Mouse (Mus musculus) right cerebral cortex, adult 18-20 months (tissue): ENCODE data around the gene Adamts20.
"Not testable (repeated sequence)": the region's sequence is repeated elsewhere in the genome, so short reads cannot be mapped to it uniquely, and the experiment has no call there.

Experiments used
- DNase-seq: peaks from one replicate; pipeline ENCODE4 v3.0.0; 2022; ENCODE audit warnings: mixed read lengths

Adamts20 gene

GRCm38 (mm10) chr15:94444043-94444436 lies 21.2 kb downstream of the Adamts20 start:
- DNase-seq, result no peak

DNA sequence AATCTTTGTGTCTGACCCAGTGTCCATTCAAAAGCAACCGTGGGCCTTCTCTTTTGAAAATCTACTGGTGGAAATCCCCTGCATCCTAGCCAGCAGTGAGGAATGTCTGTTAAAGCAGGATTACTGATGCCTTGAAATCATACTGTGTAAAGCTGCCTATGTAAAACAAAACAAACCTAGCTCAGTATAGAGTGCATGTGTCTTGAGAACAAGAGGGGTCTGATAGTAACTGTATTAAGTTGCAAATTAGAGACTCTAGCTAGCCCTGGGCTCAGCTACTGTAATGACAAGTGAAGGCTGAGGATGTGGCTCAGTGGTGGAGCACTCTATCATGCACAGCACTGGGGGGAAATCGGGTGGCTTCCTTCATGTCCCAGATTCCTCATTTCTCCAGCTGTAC lies 22.2 kb downstream of the Adamts20 start:
- no peak for DNase-seq

- no peak for DNase-seq
These were observed 29.7 kb downstream of the Adamts20 start for GRCm38 (mm10) chr15:94435532-94435931.

DNA sequence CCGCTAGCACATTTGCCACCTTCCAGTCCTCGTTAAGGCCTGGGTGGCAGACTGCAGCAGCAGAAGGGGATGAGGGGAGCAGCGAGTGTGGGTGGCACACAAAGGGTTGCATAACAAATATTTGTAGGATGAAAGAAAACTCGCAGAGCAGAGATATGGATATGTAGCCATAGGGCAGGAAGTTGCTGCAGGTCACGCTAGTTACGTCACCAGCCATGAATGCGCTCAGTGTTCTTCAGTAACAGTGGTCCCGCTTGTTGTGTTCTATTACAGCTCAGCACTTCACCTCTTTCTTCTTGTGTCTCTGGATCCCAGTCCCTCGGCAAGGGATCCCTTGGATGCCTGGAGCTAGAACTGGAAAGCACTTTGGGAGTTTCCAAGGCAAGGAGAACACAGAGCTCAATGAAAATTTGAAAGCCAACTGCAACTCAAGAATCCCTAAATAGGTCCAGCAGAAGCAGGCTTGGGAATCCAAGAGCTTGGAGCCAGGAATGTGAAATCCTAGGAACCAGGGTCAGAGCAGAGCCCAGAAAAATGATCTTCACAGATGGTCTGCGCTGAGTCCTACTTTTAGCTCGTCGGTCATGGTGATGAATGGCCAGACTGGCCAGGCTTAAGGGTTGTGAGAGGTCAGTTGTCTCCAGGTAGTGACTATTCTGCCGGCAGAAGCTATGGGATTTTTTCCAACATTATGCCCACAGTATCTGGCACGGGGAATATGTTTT lies 34.4 kb downstream of the Adamts20 start:
- peak; percentile 17 for DNase-seq

DNA sequence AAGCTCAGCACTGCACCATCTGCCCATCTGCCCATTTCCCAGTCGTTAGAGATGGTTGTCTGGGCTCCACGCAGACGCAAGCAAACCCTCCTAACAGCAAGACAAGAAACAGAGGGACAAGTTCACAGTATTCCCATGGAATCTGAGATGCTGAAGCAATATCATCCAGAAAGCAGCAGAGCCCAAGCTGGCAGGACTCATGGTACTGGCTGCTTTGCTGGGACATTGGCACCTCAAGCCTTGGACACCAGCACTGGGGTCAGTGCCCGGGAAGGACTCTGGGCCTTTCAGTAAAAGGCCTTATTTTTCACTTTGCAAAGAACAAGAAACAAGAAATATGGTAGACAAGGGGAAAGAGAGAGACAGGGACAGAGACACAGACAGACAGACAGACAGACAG lies 36.5 kb downstream of the Adamts20 start:
- no peak for DNase-seq

DNA sequence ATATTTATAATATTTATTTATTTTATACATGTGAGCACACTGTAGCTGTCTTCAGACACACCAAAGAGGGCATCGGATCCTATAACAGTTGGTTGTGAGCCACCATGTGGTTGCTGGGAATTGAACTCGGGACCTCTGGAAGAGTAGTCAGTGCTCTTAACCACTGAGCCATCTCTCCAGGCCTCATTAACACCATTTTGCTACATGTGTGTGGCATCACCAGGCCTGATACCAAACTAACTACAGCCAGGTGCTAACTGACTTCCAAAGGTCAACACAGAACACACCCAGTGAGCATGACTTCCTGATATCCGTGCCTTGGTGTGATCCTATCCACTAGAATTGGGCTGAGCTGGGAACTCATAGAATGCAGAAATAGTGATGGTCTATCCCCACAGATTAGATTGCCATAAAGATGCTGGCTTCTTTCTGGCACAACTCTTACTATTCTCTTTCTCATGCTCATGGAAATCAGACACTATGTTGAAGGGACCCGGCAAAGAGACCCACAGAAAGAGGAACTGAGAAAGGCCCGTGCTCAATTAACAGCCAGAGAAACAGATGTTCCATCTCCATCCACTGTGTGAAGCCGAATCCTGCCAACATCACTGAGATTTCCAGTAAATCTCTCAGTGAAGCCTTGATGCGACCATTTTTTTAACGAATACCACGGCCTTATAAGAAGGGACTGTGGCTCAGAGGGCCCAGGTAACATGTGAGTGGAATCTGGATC lies 37.6 kb downstream of the Adamts20 start:
- DNase-seq, result no peak

- DNase-seq, result no peak
These were observed 44.7 kb downstream of the Adamts20 start for GRCm38 (mm10) chr15:94420526-94420925.

GRCm38 (mm10) chr15:94419167-94419566 lies 46.1 kb downstream of the Adamts20 start:
- DNase-seq, result no peak

GRCm38 (mm10) chr15:94418427-94418826 lies 46.8 kb downstream of the Adamts20 start:
- no peak for DNase-seq

DNA sequence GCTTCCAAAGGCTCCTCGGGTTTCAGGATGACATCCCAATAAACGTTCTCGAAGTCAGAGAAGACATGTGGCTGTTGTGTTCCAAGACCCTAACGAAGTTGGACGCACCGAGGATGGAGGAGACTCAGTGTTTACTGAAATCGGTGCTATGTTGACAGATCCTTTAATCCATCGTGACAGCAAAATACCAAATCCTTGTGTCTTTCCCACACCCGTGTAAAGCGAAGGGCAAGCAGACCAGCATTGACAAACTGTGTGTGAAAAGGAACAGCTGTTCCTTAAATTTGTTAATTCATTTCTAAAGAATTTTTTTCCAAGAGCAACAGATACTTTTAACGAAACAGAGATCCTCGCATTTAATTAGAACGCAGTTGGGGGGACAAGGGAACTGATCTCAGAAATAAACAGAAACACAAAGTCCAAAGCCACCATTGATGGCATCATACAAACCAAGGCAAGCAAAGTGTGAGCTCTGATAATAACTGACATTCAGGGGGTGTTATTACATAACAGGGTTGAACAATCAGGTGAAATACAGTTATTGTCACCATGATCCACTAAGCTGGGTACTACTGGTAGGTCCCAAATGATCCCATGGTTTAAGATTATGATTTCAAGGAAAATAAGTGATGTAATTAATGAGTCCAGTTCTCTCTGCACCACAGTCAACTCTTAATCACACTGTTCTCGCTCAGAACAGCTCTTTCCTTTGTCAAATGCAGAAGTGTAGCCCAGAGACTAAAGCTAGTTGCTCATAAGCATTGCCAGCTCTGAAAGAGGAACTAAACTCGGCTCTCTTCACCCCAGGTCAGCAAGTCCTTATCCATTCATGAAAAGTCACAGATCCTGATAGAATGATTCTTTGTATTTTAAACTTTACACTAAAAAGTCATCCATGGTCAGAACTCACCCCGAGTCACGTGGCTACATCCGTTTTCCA lies 47.7 kb downstream of the Adamts20 start:
- no peak for DNase-seq

GRCm38 (mm10) chr15:94409832-94410231 lies 55.4 kb downstream of the Adamts20 start:
- peak; percentile 83 for DNase-seq

DNA sequence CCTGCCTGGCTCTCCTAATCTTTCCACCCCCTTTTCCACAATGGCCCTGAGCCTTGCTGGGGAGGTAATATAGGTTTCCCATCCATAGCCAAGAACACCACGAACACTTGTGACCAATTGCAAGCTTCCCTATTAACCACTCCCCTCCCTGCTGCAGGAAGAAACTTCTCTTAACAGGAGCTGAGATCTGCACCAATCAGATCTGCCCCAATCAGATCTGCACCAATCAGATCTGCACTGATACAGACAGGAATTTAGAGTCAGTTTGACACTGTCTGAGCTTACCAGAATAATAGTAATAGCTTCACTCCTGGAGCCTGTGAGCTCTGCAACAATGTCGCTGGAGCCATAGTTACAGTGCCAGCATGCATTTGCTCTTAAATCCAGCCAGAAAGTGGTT lies 58.9 kb downstream of the Adamts20 start:
- no peak for DNase-seq

DNA sequence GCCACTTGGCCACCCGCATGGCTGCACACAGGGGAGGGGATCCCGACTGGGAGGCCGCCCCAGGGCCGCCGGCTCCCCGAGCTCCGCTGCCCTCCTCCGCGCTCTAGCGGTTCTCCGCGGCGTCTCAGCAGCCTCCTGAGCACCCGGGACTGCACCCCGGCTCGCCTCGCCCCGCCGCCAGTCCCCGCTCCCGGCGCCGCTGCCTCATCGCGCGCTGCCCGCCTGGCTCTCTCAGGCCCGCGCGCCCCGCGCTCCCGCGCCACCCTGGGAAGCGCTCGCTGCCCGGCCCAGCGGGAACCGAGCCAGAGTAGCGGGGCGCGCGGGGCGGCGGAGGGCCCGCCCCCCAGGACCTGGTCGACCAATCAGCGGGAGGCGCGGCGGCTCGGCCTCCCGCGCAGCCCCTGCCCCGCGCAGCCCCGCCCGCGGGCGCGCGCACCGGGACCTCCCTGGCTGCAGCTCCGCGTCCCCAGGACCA lies 61.1 kb downstream of the Adamts20 start:
- peak; percentile 91 for DNase-seq

GRCm38 (mm10) chr15:94403461-94404070 lies 61.7 kb downstream of the Adamts20 start:
- peak; percentile 20 for DNase-seq

GRCm38 (mm10) chr15:94403018-94403417 lies 62.2 kb downstream of the Adamts20 start:
- no peak for DNase-seq

GRCm38 (mm10) chr15:94392737-94393136 lies 72.5 kb downstream of the Adamts20 start:
- no peak for DNase-seq

GRCm38 (mm10) chr15:94390127-94390526 lies 75.1 kb downstream of the Adamts20 start:
- not testable (repeated sequence) for DNase-seq

DNA sequence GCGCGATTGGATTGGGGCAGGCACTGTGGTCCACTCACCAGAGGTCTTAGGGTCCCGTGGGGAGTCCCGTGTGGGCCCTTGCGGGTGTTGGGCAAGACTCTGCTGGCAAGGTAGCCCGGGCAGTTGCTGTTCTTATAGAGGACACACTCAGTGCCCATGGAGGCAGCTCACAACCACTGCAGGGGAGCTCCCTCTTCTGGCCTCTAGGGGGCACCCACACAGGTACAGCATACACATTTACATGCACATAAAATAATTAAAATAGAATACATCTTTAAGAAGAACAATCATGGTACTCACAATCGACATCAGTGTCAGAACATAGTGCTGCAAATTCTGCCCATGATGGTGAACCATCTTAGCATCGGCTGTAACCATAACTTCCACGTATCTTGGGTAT lies 85.8 kb downstream of the Adamts20 start:
- DNase-seq, result no peak

DNA sequence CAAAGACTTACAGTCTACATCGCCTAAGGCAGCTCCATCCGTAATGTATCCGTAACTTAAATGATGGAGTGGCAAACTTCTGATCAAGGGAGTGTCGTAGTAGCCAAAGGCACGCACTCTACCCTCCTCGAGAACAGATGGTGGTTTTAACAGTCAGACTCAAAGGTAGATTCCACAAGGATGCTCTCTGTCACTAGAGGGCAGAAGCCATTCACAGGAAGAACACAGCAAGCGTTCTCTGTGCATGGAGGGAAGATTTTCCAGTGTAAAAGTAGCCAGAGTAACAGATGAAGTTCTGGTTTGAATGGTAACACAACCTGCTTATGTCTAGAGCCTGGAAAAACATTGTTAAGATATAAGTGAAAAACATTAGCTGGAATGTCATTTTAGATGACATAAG lies 92.7 kb downstream of the Adamts20 start:
- no peak for DNase-seq

GRCm38 (mm10) chr15:94349052-94349451 lies 116.2 kb downstream of the Adamts20 start:
- DNase-seq, result no peak

- no peak for DNase-seq
These were observed 120.9 kb downstream of the Adamts20 start for GRCm38 (mm10) chr15:94344317-94344716.

GRCm38 (mm10) chr15:94342365-94342764 lies 122.9 kb downstream of the Adamts20 start:
- DNase-seq, result peak; percentile 74

GRCm38 (mm10) chr15:94339011-94339410 lies 126.2 kb downstream of the Adamts20 start:
- no peak for DNase-seq
